Mouse (Mus musculus) erythroblast, embryonic 14.5 days (primary cell): ENCODE results near the gene Zswim3.

Experiments used
- GATA1 ChIP-seq: IDR thresholded peaks from 2 replicates; pipeline ENCODE4 v1.6.1; 2012; ENCODE audit warnings: low read length, inconsistent platforms, mixed read lengths
- TAL1 ChIP-seq: IDR thresholded peaks from 3 replicates; pipeline ENCODE4 v1.6.1; 2012; ENCODE audit warnings: low read length, inconsistent platforms, mixed read lengths

- TF ChIP-seq TAL1 (no peak), GATA1 (no peak)
These were observed 19.2 kb upstream of the Zswim3 start, which contains the start of gene Snx21 for GRCm38 (mm10) chr2:164785481-164786387.
